Mouse (Mus musculus) heart, adult 9 months (tissue): ENCODE results near the gene Gm10436.
"Not testable (repeated sequence)": the region's sequence is repeated elsewhere in the genome, so short reads cannot be mapped to it uniquely, and the experiment has no call there.

Experiments
- DNase-seq, 2 experiments: peaks; one replicate each; pipeline ENCODE4 v3.0.0; 2022; ENCODE audit warnings: low spot score in 2 of 2

Gene Gm10436

DNA sequence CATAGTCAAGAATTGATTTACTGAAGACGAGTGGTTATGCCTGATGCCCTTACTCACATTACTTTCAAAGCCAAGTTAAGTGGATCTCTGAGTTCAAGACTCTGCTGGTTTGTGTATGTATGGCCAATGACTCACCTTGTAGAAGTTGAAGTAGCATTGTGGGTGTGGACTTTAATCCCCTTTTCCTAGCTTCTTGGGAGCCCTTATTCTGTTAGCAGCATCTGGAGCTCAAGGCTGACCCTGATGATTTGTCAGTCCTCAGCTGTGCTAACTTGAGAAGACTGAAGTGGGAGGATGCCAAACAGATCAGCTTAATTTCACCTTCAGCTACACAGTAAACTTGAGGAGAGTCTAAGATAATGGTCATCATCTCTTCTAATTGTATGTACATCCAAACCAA, at the start of gene Gm10436:
Gene Gm10436 (minus strand): TSS at position 101 of the 400 bp plus-strand sequence.
- DNase-seq: not testable (repeated sequence)

DNA sequence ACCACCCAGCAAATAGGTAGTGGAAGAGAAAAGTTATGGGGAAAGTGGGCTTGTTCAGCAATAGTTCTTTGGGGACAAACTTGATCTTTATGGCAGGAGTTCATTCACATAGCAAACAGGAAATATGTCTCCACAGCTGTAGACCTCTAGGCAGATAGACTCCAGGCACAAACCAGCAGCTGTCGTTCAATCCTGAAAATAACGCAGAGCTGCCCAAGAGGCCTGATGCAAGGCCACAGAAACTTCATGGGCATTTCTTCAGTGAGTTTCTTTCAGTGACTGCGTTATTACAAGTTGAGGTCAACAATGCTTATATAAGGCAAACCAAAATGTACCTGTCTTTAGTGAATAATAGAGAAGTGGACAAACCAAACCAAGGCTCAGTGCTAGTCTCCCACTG, 37.5 kb upstream of the Gm10436 start:
- no peak for DNase-seq

DNA sequence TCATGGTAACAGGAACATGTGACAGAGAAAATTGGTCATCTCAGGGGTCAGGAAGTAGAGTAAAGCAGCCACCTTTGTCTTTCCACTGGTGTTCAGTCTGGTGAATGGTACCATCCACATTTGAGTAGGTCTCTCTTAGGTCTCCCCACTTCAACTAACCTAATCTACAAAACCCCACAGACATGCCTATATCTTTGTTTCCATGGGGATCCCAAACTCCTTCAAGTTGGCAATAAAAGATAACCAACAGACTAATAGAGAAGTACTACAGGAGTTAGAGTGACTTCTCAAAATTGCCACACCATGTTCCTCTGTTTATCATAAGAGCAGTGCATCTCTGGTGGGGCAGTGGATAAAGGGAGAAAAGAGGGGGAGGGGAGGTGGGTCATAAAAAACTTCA, 36.2 kb upstream of the Gm10436 start:
- DNase-seq: not testable (repeated sequence)

DNA sequence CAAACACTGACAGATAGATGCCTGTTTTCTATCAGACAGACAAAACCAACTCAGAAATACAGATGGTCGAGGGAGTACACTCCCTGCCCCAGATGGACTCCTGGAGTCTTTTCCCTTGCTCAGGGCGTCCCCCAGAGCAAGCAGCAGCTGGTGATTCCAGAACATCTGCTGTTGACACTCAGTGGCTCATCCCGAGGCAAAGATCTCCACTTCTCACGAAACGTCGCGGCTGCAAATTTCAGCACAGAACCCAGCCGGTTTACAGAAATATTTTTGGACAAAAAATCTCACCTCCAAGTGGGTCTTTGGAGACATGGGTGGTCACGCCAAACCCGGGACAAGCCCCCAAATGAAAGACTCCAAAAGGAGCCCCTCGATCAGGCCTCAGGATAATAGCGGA, 32.7 kb upstream of the Gm10436 start:
- DNase-seq: no peak

DNA sequence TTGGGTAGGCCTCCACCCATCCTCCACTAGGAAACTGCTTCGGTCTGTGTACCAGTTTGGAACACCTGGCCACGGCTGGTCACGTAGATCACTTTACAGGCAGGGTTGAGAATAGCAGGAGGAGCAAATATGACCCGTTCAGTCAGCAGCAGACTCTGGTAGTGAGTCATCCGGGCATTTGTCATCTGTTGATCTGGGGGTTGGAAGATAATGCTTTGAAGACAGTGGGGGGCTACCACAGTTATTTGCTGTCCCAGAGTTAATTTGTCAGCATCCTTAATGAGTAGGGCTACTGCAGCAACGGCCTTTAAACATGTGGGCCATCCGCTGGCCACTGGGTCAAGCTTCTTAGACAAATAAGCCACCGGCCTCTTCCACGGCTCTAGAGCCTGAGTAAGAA, 29.6 kb upstream of the Gm10436 start:
- not testable (repeated sequence) for DNase-seq

DNA sequence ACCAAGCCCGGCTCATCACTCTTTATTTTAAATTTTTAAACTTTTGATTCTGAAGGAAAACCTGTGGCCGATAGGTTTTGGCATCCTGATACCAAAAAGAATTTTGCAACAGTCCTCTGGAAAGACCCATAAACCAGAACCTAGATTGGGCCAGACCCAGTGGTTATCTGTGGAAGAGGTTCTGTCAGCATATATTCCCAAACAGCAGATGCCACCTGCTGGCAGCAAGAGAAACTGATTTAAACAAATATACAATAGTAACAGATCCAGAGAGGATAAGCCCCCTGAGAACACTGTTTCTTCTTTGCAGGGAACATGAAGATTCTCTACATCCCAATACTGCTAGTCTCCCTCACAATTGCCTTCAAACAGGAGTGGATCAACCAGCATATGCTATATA, 20.9 kb upstream of the Gm10436 start:
- DNase-seq: no peak
